Mouse (Mus musculus): ENCODE measurements around the gene Atg4c.

DNA sequence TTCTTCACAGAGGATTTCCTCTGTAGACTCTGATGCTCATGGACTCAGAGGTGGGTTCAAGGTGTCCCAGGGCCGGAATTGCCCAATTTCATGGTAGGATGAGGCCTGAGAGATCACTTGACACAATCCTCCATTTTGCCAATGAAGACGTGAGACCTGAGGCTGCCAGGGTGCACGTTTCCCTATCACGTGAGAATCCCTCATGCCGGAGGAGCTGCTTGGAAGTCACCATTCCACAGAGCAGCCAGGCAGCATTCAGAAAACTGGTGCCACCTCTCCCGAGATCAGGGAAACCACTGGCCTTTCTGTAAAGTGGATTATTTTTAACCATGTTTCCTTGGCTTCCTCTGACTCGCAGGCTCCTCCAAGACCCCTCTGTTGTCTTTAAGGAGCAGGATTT is 88.0 kb downstream of the Atg4c start:
- TF ChIP-seq CTCF (IDR thresholded peaks at IDR 0.05; ENCODE audit: low read depth, low read length) (no peak), GATA2 (IDR thresholded peaks at IDR 0.05; ENCODE audit: borderline replicate concordance, low read depth, low read length) (no peak), TAL1 (conservative IDR thresholded peaks at IDR 0.05; ENCODE audit: low read depth, low read length) (no peak), GATA1 (IDR thresholded peaks at IDR 0.05; ENCODE audit: borderline replicate concordance, low read length) (no peak)
